Mouse (Mus musculus): Measurements from ENCODE around the gene Cd86. TPM values are rescaled to one million over a fixed set of nuclear protein-coding genes. Genes with fewer than 3 reads are reported as not detected.

Gene Cd86
- total RNA-seq, 2 experiments from 2014 or later: 1.6 to 1.7 TPM

- no peak overlapping the region for H3K27ac ChIP-seq
- no peak for TF ChIP-seq CTCF (IDR thresholded peaks at IDR 0.05)
- H3K4me3 ChIP-seq: no peak overlapping the region
- intact Hi-C loops (cut with DNase I): no loop called here
- DNase-seq (ENCODE audit: extremely low spot score in 1 of 2, low spot score in 2 of 2): no peak
Observed at GRCm38 (mm10) chr16:36651174-36651766, 14.6 kb downstream of the Cd86 start.

- no peak for DNase-seq (ENCODE audit: extremely low spot score in 1 of 2, low spot score in 2 of 2)
- no peak overlapping the region for H3K4me3 ChIP-seq
- TF ChIP-seq CTCF (IDR thresholded peaks at IDR 0.05): no peak
- H3K27ac ChIP-seq: no peak overlapping the region
- intact Hi-C loops (cut with DNase I): no loop called here
Observed at GRCm38 (mm10) chr16:36650511-36650910, 15.4 kb downstream of the Cd86 start.

GRCm38 (mm10) chr16:36649304-36649703 lies 16.6 kb downstream of the Cd86 start:
- no peak overlapping the region for H3K4me3 ChIP-seq
- DNase-seq (ENCODE audit: extremely low spot score in 1 of 2, low spot score in 2 of 2): no peak
- intact Hi-C loops (cut with DNase I): no loop called here
- no peak for TF ChIP-seq CTCF (IDR thresholded peaks at IDR 0.05)
- H3K27ac ChIP-seq: no peak overlapping the region

- no peak for DNase-seq (ENCODE audit: extremely low spot score in 1 of 2, low spot score in 2 of 2)
- H3K27ac ChIP-seq: no peak overlapping the region
- TF ChIP-seq CTCF (IDR thresholded peaks at IDR 0.05): no peak
- intact Hi-C loops (cut with DNase I): no loop called here
- no peak overlapping the region for H3K4me3 ChIP-seq
Observed at GRCm38 (mm10) chr16:36645124-36645523, 20.8 kb downstream of the Cd86 start.

GRCm38 (mm10) chr16:36642696-36643046 lies 23.2 kb downstream of the Cd86 start:
- no peak for TF ChIP-seq CTCF (IDR thresholded peaks at IDR 0.05)
- no peak overlapping the region for H3K4me3 ChIP-seq
- H3K27ac ChIP-seq: no peak overlapping the region
- intact Hi-C loops (cut with DNase I): no loop called here
- no peak for DNase-seq (ENCODE audit: extremely low spot score in 1 of 2, low spot score in 2 of 2)

GRCm38 (mm10) chr16:36641830-36642695 lies 23.8 kb downstream of the Cd86 start:
- Histone ChIP-seq H3K4me3 (no peak overlapping the region), H3K27ac (no peak overlapping the region)
- intact Hi-C loops (cut with DNase I): no loop called here
- no peak for TF ChIP-seq CTCF (IDR thresholded peaks at IDR 0.05)
- no peak for DNase-seq (ENCODE audit: extremely low spot score in 1 of 2, low spot score in 2 of 2)

- TF ChIP-seq CTCF (IDR thresholded peaks at IDR 0.05): no peak
- H3K4me3 ChIP-seq: no peak overlapping the region
- no peak for DNase-seq (ENCODE audit: extremely low spot score in 1 of 2, low spot score in 2 of 2)
- intact Hi-C loops (cut with DNase I): no loop called here
- H3K27ac ChIP-seq: no peak overlapping the region
Observed at GRCm38 (mm10) chr16:36640993-36641392, 24.9 kb downstream of the Cd86 start.

- no peak for DNase-seq (ENCODE audit: extremely low spot score in 1 of 2, low spot score in 2 of 2)
- no peak overlapping the region for H3K27ac ChIP-seq
- TF ChIP-seq CTCF (IDR thresholded peaks at IDR 0.05): no peak
- no peak overlapping the region for H3K4me3 ChIP-seq
- intact Hi-C loops (cut with DNase I): no loop called here
Observed at GRCm38 (mm10) chr16:36639812-36640504, 25.9 kb downstream of the Cd86 start.

GRCm38 (mm10) chr16:36636800-36637199 lies 29.1 kb downstream of the Cd86 start:
- intact Hi-C loops (cut with DNase I): no loop called here
- no peak for DNase-seq (ENCODE audit: extremely low spot score in 1 of 2, low spot score in 2 of 2)
- H3K4me3 ChIP-seq: no peak overlapping the region
- H3K27ac ChIP-seq: no peak overlapping the region
- TF ChIP-seq CTCF (IDR thresholded peaks at IDR 0.05): no peak

- intact Hi-C loops (cut with DNase I): no loop called here
- H3K4me3 ChIP-seq: no peak overlapping the region
- DNase-seq (ENCODE audit: extremely low spot score in 1 of 2, low spot score in 2 of 2): no peak
- no peak overlapping the region for H3K27ac ChIP-seq
- TF ChIP-seq CTCF (IDR thresholded peaks at IDR 0.05): no peak
Observed at GRCm38 (mm10) chr16:36634971-36635710, 30.7 kb downstream of the Cd86 start.

- no peak overlapping the region for H3K27ac ChIP-seq
- intact Hi-C loops (cut with DNase I): no loop called here
- no peak for TF ChIP-seq CTCF (IDR thresholded peaks at IDR 0.05)
- H3K4me3 ChIP-seq: no peak overlapping the region
- DNase-seq (ENCODE audit: extremely low spot score in 1 of 2, low spot score in 2 of 2): no peak
Observed at GRCm38 (mm10) chr16:36634421-36634820, 31.5 kb downstream of the Cd86 start.

GRCm38 (mm10) chr16:36632229-36632628 lies 33.7 kb downstream of the Cd86 start:
- Histone ChIP-seq H3K27ac (no peak overlapping the region), H3K4me3 (no peak overlapping the region)
- no peak for TF ChIP-seq CTCF (IDR thresholded peaks at IDR 0.05)
- DNase-seq (ENCODE audit: extremely low spot score in 1 of 2, low spot score in 2 of 2): no peak
- intact Hi-C loops (cut with DNase I): no loop called here

Data from left cerebral cortex, adult 2 months (tissue).